Mouse (Mus musculus) adrenal gland, postnatal 14 days (tissue): ENCODE measurements at regions not wholly inside any gene's neighbourhood (a gene's known extent, or its start where the extent isn't known, plus 50 kb on each side); places are given as distances from the start of the nearest gene placed in this dataset.
A peak's percentile ranks its signal among the peaks of the same experiment; 100 is the strongest.

Experiments
- DNase-seq: peaks from one replicate; pipeline ENCODE4 v3.0.0; 2021; ENCODE audit warnings: mixed read lengths

DNA sequence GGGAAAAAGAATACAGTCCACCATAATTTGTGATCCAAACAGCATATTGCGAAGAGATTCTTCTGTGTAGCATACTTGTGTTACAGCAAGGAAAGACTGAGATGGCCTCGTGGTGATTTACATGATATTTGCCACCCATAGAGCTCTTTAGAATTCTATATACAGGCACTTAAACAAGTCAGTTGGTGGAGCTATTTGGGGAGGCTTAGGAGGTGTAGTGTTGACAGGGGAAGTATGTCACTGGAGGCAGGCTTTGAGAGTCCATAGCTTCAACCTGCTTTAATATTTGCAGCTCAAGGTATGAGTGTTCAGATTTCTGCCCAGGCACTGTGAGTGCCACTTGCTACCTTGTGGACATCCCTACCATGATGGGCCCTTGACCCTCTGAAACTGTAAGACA, 187.3 kb downstream of the Ostf1 start:
- DNase-seq: no peak

DNA sequence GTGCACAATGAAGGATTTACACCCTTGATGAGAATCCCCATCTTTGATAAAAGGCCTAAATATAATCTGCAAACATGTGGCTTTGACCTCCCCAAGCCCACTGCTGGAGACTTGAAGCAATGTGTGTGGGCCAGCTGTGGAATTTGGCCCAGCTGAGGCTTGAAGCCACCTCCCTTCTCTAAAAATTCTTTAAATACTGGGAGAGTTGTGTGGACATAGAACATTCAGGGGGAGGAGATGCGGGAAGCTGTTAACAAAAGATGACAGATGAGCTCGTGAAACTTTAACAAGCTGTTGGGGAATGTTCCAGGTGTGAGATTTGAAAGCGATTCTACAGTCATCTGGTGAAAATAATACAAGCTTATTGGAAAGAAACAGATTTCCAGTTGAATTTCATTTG, 195.3 kb downstream of the Ostf1 start:
- no peak for DNase-seq

DNA sequence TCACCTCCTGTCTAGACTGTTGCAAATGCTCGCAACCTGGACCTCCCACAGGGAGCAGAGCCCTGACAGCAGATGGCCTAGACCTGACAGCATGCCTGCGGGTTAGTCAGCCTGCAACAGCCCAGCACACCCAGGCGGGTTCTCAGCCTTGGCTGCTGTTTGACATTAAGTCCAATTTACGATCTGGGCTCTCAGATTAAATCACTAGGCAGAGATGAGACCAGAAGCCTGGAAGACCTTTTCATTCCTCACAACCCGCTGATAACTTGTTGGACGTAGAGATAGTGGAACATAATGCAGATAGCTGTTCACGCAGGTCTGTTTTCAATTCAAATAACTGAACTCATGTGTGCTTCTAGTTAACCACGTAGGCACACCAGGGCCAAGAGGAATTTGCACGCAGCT, 211.2 kb downstream of the Ostf1 start:
- peak; percentile 79 for DNase-seq

DNA sequence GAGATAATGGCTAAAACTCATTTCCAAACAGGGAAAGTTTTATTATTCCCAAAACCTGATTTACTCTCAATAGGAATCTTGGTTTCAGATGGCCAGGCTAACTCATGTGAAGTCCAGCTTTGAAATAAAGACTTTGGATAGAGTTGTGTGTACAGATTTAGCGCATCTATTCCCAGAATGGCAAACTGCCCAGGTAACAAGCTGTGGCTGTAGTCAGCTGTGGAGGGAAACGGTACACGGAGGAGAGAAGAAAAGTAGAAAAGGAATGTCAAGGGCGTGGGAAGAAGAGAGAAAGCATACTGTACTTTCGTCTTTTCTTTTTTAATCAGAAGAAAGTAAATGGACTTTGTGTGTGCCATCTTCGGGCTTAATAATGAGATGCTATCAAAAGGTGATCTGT, 213.1 kb downstream of the Ostf1 start:
- DNase-seq: no peak

DNA sequence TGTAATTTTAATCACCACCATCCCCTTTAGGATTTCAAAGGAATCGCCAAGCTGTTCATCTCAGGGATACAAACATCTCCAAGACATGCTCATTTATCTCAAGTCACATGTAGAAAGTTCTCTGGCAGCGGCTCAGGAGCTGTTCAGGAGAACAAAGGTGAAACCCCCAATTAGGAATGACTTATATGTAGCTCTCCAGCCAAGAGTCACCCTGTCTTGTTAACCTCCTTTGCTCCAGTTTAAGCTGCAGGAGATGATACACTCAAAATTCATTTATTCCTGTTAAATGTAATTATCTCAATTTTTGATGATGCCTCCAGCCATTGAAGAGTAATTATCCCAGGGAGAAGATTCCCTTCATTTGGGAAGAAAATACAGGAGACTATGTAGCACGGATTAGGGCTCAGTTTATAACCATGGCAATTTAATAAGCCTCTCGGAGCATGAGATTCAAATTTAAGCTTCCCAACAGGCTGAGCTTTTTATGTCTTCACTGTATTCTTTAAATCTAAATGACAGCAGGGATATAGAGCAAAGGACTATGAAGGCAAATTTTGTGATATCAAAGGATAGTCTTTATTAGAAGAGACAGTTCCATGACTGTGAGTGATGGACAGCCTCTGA, 254.0 kb downstream of the Ostf1 start:
- no peak for DNase-seq

DNA sequence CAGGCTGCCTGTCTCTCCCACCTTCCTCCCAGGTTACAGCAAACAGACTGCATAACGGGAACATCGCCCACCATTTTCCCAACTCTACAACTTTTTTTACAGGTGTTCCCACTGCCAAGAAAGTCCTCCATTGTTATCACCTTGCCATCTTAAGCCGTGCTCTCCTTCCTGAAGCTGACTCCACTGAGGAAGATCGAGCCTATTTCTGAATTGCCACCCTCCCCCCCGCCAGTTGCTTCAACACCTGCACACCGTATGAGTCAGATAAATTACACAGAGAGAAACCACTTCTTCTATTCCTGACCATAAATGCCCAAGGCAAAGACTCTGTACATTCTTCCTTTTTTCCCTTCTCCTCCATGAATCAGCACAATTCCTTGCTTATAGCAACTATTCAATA, 263.0 kb downstream of the Ostf1 start:
- no peak for DNase-seq

DNA sequence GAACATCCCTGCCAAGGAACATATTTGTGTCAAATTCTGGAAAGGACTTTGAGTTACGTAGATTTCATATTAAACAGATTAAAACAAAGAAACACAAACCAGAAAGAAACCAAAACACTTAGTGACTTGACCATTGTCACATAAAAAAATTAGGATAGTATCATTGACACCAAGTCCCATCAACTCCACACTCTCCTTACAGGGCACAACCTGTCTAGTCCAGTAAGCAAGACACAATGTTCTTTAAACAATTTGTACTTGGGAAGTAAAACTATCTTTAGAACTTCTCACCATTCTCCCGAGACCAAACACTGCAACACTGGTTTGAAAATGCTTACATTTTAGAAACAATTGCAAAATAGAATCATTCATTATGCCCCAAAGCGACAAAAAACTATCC, 277.7 kb downstream of the Ostf1 start:
- DNase-seq: no peak

DNA sequence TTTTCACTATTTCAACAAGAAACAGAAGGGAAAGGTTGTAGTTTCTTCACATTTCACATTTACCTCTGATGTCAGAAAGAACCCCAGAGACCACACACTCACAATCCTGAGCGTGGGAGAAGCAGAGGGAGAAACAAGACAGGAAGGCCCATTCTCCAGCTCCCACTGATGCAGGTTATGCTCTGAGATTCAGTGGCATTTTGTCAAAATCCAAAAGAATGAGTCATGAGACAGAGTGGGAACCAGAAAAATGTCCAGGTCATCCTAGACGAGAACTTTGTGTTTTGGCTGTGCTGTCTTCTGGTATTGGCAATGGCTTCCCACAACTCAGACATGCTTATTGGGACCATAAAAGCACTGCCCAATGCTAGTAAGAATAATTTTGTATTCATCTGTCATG, 285.9 kb downstream of the Ostf1 start:
- DNase-seq: no peak

DNA sequence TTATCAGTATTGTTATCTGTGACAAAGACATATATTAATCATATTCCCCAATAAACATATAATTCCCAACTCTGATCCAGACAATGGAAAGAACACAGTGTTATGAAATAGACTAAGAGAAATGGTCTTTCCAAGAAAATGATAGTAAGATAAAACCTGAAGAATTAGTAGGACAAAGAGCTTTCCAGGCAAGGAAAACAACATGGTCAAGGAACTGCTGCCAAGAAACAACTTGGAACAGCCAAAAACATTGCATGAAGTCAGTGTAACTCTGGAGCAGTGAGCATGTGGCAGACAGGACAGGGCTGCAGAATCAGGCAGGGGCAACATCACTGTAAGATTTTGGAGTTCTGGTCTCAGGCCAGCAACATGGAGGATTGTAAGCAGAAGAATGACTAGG, 288.0 kb downstream of the Ostf1 start:
- DNase-seq: peak; percentile 28

DNA sequence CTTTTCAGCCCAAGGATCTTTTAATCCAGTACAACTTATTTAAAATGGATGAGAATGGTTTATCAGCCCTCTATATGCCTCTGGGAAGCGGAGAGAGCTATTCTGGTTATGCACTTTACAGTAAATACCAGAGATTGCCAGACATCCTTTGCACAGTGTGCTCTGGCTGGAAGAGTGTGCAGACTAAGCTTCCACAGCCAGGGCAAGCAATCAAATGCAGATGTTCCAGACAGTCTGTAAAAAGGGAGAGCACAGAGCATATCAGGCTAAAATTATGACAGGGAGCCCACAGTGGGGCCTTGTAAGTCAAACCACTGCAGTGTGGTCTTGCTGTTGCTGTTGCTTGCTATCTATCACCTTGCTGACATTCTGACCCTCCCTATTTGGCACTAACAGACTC, 288.6 kb downstream of the Ostf1 start:
- DNase-seq: no peak

DNA sequence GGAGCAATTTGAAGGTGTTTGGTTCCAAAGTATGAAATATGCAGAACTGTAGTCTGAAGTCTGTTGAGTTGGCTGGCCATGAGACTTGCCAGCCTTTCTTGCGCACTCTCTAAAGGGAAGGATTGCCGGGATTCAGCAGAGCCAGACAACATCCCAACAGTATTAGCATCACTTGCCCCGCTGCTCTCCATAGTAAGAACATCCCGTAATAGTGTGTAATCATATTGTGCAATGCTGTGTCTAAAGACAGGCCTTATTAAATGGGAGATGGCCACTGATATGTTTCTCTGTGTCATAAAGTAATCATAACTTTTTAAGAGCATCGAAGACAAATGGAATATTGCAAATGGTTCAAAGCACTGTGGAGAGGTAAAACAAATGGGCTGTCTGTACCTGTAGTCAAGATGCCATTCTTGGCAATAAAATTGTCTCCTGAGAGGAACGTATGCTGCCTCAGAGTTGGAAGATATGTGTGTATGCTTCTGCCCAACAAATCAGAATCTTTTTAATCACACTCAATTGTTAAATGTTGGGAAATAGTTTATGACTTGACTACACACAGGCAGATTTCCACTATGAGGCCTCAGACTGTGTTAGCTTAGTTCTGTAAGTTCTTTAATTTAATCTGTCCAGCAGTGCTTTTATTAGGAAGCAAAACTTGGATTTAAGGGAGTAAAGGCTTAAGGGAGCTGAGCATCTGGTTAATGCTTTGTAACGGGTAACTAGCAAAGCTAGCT, 293.6 kb downstream of the Ostf1 start:
- DNase-seq: no peak

DNA sequence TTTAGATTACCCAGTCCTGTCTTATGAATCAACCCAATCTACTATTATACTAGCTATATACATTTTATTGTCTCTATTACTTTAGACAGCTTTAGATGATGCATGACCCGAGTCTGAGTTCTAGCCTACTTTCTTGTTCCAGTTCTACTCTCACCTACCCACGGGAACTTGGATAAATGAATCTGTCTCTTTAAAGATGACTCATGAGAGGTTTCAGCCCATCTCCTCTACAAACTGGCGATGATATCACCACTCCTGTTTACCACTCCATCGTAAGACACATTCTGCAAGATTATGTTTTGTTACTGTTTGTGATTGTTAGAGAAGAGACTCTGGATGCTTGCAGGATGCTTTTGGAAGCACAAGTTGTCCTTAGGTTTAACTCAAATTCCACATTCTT, 295.0 kb downstream of the Ostf1 start:
- DNase-seq: no peak

DNA sequence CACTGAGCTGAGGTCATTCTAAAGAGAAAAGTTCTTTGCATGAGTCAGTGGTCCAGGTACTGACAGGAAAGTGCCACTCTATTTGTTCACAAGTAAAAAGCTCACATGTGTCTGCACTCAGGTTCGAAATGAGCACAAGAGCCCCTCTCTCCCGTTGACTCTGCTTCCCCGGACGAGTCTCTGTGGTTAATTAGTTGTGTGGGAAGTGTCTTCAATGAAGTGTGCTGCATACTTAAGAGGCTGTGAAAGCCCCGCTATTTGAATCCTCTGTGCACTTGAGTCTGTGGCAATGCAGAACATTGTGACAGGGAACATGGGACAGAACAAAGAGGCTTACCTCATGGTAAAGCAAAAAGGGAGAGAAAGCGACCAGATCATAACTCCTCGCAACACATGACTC, 297.0 kb downstream of the Ostf1 start:
- no peak for DNase-seq

DNA sequence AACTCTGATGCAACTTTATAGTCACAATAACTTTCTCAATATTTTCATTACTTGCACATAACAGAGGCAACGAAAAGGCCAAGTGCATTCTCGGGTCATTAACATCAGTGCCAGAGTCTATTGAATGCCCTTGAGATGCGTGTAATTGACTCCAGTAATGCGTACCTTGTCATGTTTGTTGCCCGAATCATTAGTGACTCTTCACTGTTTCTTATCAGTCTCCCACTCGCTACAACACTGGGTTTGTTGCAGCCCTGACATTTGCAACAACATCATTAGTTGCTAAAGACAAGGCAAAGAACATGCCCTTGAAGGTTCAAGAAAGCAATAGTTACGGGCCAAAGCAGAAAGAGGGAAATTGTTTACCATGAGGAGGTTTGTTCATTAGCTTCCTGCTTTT, 299.8 kb downstream of the Ostf1 start:
- peak; percentile 35 for DNase-seq

DNA sequence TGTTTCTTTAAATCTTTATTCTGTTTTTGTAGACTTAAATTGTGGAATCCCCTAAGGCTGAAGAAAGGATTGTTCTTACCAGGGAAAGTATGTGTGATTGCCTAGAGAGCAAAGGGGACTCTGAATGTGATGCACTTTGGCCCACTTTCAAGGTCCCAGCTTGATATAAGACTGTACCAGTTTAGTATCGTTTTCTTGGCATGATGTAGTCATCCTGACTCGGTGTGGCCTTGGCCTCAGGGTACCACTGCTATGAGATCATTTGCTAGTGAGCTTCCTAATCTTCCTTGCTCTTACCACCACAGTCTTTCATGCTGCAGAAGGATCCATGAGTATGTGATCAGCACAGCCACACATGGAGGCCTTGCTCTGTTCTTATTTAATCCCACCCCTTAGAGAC, 302.2 kb downstream of the Ostf1 start:
- DNase-seq: peak; percentile 56

DNA sequence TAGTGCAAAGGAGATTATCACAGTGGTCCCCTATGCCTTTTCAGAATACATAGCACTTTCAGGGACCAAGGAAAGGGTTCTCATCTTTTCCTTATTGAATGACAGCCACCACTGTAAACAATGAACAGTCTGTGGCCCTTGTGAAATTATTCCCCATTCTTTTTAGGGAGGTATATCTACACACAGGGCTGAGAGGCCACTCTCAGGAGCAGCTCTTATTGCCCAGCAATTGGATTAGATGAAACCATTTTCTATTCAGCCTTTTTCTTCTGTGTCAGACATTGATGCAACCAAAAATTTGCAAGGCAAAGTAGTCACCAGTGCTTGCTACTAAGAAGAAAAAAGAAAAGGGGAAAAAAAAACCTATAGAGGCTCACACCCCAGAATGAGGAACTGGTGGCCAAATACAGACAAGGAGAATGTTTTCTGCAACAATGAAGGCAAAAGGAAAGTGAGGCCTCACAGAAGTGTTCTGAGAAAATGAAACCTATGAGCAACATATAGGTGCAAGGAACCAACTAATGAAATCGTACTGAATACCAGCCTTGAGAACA, 313.2 kb downstream of the Ostf1 start:
- no peak for DNase-seq

DNA sequence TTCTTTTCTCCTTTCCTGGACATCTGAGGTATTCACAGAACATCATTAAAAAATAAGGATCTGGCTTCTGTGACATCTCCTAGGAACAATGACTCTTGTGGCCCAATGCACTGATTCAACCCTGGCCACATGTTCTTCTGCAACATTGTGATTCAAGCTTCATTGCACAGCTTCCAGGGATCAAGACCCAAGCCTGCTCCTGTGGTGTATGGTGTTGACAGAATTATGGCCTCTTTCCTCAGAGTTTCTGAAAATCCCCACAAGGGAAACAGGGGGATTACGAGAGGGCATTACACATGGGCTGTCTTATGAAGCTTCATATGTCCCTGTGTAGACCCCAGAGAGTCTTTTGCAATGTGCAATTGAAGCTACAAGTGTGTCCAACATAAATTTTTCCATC, 358.2 kb downstream of the Ostf1 start:
- no peak for DNase-seq

DNA sequence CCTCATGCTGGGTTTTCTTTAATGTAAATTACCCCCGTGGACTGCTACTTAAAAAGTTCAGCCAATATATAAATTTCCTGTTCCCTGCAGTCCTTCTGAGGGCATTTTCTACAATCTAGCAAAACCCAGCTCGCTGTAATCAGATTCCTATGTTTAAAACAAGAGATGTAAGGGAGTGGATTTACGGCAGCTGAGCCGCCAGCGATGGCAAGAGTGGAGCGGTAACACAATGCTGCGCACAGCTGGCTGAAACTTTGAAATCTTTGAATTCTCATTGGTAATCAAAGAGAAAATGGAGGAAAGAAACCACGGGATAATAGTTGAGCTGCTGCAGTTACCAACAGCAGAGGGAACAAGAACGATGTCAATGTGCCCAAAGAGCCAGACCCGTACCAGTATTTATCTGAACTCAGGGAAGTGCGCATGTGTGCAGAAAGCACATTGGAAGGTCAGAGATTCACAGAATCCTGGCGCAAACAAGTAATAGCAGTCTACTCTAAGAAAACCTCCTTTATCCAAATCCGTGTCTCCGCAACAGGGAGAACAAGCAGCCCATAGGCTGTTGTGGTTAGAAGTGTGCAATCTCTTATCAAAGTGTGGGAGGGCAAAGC, 376.4 kb downstream of the Ostf1 start:
- no peak for DNase-seq

DNA sequence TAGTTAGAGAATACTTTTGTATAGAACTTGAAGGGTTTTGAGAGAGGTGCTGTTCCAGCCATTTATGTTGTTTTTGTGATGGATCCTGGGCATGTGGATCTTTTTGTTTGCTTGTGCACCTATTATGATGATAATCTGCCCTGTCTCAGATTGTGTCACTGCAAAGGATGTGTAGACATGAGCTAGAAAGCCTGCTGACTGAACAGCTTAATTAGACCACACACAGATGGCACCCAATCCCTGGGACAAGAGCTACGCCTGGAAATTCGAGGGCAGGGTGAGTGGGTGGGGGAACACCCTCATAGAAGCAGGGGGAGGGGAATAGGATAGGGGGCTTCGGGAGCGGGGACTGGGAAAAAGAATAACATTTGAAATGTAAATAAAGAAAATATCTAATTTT, 378.3 kb downstream of the Ostf1 start:
- no peak for DNase-seq
